Mouse (Mus musculus): ENCODE measurements around the gene Ccdc6.

- TF ChIP-seq CTCF (IDR thresholded peaks at IDR 0.05; ENCODE audit: low read depth) (no peak), EP300 (optimal IDR thresholded peaks at IDR 0.05) (no peak)
Observed at GRCm38 (mm10) chr10:70109974-70110373, 13.1 kb downstream of the Ccdc6 start.

Measured in stomach, postnatal 0 days (tissue).